Mouse (Mus musculus) lung, postnatal 36 days (tissue): ENCODE data around the gene Prdm4.

Source experiments
- DNase-seq: peaks from one replicate; pipeline ENCODE4 v3.0.0; 2022; ENCODE audit warnings: mixed read lengths

The Prdm4 gene

GRCm38 (mm10) chr10:85916498-85917309, at the start of gene Prdm4:
TSS of gene Prdm4 (minus strand) at chr10:85917142.
- DNase-seq: peak; percentile 99

- no peak for DNase-seq
These were observed 49.5 kb upstream of the Prdm4 start for GRCm38 (mm10) chr10:85966476-85966875.

GRCm38 (mm10) chr10:85964316-85964715, 47.4 kb upstream of the Prdm4 start:
- no peak for DNase-seq

- DNase-seq: peak; percentile 7
These were observed 46.0 kb upstream of the Prdm4 start for GRCm38 (mm10) chr10:85962897-85963296.

- DNase-seq: peak; percentile 97
These were observed 40.6 kb upstream of the Prdm4 start, which contains the start of gene Rtcb for GRCm38 (mm10) chr10:85957464-85957950. TSS of gene Rtcb (minus strand) at chr10:85957823.

GRCm38 (mm10) chr10:85956871-85957419, 40.0 kb upstream of the Prdm4 start:
- peak; percentile 7 for DNase-seq

GRCm38 (mm10) chr10:85954429-85954828, 37.5 kb upstream of the Prdm4 start:
- DNase-seq: peak; percentile 55

GRCm38 (mm10) chr10:85953401-85953800, 36.5 kb upstream of the Prdm4 start:
- peak; percentile 56 for DNase-seq

- DNase-seq: peak; percentile 14
These were observed 35.0 kb upstream of the Prdm4 start for GRCm38 (mm10) chr10:85951765-85952443.

GRCm38 (mm10) chr10:85948483-85949196, 31.7 kb upstream of the Prdm4 start:
- DNase-seq: no peak

- no peak for DNase-seq
These were observed 19.5 kb upstream of the Prdm4 start for GRCm38 (mm10) chr10:85936280-85936965.

GRCm38 (mm10) chr10:85929962-85930361, 13.0 kb upstream of the Prdm4 start:
- no peak for DNase-seq

- DNase-seq: no peak
These were observed 12.3 kb upstream of the Prdm4 start for GRCm38 (mm10) chr10:85929208-85929591.

GRCm38 (mm10) chr10:85928499-85929207, 11.7 kb upstream of the Prdm4 start:
- DNase-seq: peak; percentile 74

GRCm38 (mm10) chr10:85927676-85928445, 10.9 kb upstream of the Prdm4 start, which contains the start of gene Ascl4:
TSS of gene Ascl4 (plus strand) at chr10:85927681.
- peak; percentile 27 for DNase-seq

- no peak for DNase-seq
These were observed 37.0 kb downstream of the Prdm4 start for GRCm38 (mm10) chr10:85879886-85880486.

- DNase-seq: peak; percentile 35
These were observed 41.1 kb downstream of the Prdm4 start for GRCm38 (mm10) chr10:85875812-85876211.

GRCm38 (mm10) chr10:85873861-85874544, 42.9 kb downstream of the Prdm4 start:
- DNase-seq: peak; percentile 9

GRCm38 (mm10) chr10:85872479-85872773, 44.5 kb downstream of the Prdm4 start:
- DNase-seq: no peak
